Mouse (Mus musculus) hindbrain, embryonic 12.5 days (tissue): Measurements from ENCODE around the gene Lsg1. TPM values are rescaled to one million over a fixed set of nuclear protein-coding genes. Genes with fewer than 3 reads are reported as not detected.

Source experiments
- ATAC-seq: fragments of 200-750 bp; cut with Nextera tagmentation; 2 replicates; pipeline ENCODE4 v1.8.0; 2017; ENCODE audit warnings: moderate TSS enrichment; ENCODE audit not compliant: low FRiP score
- H3K27ac ChIP-seq: fragments of 300-500 bp; sonication (generic); 2 replicates; pipeline ENCODE4 v1.5.1; 2016; ENCODE audit warnings: mild to moderate bottlenecking
- H3K27me3 ChIP-seq: fragments of 300-500 bp; sonication (generic); 2 replicates; pipeline ENCODE4 v1.6.1; 2016; ENCODE audit warnings: mild to moderate bottlenecking
- H3K36me3 ChIP-seq: fragments of 300-500 bp; sonication (generic); 2 replicates; pipeline ENCODE4 v1.6.1; 2016; ENCODE audit warnings: mild to moderate bottlenecking
- H3K4me1 ChIP-seq: fragments of 300-500 bp; sonication (generic); 2 replicates; pipeline ENCODE4 v1.6.1; 2016
- H3K4me2 ChIP-seq: fragments of 300-500 bp; sonication (generic); replicated peaks from 2 replicates; pipeline ENCODE4 v1.6.1; 2016; ENCODE audit warnings: mild to moderate bottlenecking
- H3K4me3 ChIP-seq: fragments of 300-500 bp; sonication (generic); 2 replicates; pipeline ENCODE4 v1.5.1; 2016; ENCODE audit warnings: mild to moderate bottlenecking
- H3K9ac ChIP-seq: fragments of 300-500 bp; sonication (generic); 2 replicates; pipeline ENCODE4 v1.6.1; 2016; ENCODE audit warnings: mild to moderate bottlenecking, moderate library complexity
- H3K9me3 ChIP-seq: fragments of 300-500 bp; sonication (generic); replicated peaks from 2 replicates; pipeline ENCODE4 v1.6.1; 2016; ENCODE audit warnings: mild to moderate bottlenecking
- WGBS: fragments of 180-500 bp; shearing (Covaris S2); methylation state at CpG from one replicate; pipeline ENCODE4 v1.1.7; 2016; 5-methylcytosine and 5-hydroxymethylcytosine counted together
- polyA plus RNA-seq: library from polyadenylated mRNA; unstranded; fragments of >200 nt; fragmentation: Nextera tagmentation; extraction: Ambion mirVana; gene quantifications from 2 replicates; pipeline ENCODE4 v1.2.1, GENCODE M21; 2016

Lsg1 gene
- polyA plus RNA-seq, 1 experiment from 2014 or later: 69.4 TPM

DNA sequence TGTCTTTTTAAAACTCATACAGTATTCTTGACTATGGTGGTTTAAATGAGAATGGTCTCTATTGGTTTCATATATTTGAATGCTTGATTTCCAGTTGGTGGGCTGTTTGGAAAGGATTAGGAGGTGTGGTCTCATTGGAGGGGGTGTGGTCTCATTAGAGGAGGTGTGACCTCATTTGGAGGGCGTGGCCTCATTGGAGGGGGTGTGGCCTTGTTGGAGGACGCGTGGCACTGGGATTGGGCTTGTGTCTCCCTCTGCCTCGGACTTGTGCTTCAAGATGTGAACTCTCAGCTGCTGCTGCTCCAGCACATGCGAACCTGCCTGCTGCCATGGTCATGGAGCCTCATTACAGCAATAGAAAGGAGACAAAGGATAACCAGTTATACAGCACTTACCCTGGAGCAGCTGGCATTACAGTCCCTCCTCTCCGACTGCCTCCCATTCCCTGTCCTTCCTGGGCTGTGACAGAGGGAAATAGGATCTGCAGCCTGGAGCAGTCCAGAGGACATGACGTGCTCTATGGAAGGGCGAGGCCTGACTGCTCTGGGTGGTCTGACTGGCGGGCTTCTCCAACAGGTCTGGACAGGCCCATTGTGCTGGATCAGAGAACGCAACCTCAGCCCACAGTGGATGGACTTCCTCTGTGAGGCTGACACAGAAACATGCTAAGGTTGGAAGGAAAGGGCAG, 65.0 kb downstream of the Lsg1 start:
- no peak overlapping the region for H3K9ac ChIP-seq
- no peak overlapping the region for H3K4me2 ChIP-seq
- WGBS: 71% methylated on average over 10 of the region's 10 CpGs
- no peak overlapping the region for H3K27ac ChIP-seq
- H3K4me1 ChIP-seq: no peaks in the 10 kb centered on the region
- no peak for ATAC-seq
- H3K9me3 ChIP-seq: no peaks in the 10 kb centered on the region
- peaks cover 47% of the 10 kb centered on the region for H3K36me3 ChIP-seq
- H3K4me3 ChIP-seq: no peak overlapping the region
- no peaks in the 10 kb centered on the region for H3K27me3 ChIP-seq

GRCm38 (mm10) chr16:30521147-30521546, 66.2 kb downstream of the Lsg1 start:
- WGBS: 53% methylated on average over 3 of the region's 3 CpGs
- Histone ChIP-seq H3K27me3 (no peaks in the 10 kb centered on the region), H3K36me3 (peaks cover 45% of the 10 kb centered on the region), H3K4me1 (no peaks in the 10 kb centered on the region), H3K27ac (no peak overlapping the region), H3K4me2 (no peak overlapping the region), H3K4me3 (no peak overlapping the region), H3K9ac (no peak overlapping the region), H3K9me3 (no peaks in the 10 kb centered on the region)
- no peak for ATAC-seq

- H3K4me2 ChIP-seq: no peak overlapping the region
- 30% methylated on average over 9 of the region's 9 CpGs for WGBS
- H3K27ac ChIP-seq: no peak overlapping the region
- H3K36me3 ChIP-seq: peaks cover 43% of the 10 kb centered on the region
- no peak overlapping the region for H3K4me3 ChIP-seq
- no peaks in the 10 kb centered on the region for H3K4me1 ChIP-seq
- H3K9me3 ChIP-seq: no peaks in the 10 kb centered on the region
- no peak for ATAC-seq
- no peaks in the 10 kb centered on the region for H3K27me3 ChIP-seq
- H3K9ac ChIP-seq: no peak overlapping the region
Measured at GRCm38 (mm10) chr16:30520361-30520823, 67.0 kb downstream of the Lsg1 start.

DNA sequence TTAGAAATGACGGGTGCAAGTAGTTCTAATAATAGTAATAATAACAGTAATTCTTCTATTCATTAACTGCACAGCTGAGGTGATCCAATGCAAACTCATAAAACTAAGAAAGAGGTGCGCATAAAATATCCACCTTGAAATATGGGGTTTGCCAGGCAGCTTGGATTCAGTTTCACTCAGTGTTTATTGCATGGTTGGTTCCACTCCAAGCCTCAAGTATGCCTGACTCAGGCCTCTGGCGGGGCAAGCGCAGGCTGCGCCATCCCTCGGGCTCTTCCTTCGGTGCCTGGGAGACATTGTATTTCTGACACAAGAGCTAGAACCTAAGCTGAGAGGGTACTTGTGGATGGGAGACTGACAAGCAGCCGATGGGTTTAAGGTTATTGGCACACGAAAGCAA, 68.8 kb downstream of the Lsg1 start:
- Histone ChIP-seq H3K9me3 (no peaks in the 10 kb centered on the region), H3K4me2 (no peak overlapping the region), H3K4me3 (no peak overlapping the region), H3K9ac (no peak overlapping the region), H3K36me3 (peaks cover 41% of the 10 kb centered on the region), H3K4me1 (peaks cover 2% of the 10 kb centered on the region; the same call in 1 of the 2 replicates), H3K27me3 (no peaks in the 10 kb centered on the region), H3K27ac (no peak overlapping the region)
- 80% methylated on average over 9 of the region's 9 CpGs for WGBS
- no peak for ATAC-seq

DNA sequence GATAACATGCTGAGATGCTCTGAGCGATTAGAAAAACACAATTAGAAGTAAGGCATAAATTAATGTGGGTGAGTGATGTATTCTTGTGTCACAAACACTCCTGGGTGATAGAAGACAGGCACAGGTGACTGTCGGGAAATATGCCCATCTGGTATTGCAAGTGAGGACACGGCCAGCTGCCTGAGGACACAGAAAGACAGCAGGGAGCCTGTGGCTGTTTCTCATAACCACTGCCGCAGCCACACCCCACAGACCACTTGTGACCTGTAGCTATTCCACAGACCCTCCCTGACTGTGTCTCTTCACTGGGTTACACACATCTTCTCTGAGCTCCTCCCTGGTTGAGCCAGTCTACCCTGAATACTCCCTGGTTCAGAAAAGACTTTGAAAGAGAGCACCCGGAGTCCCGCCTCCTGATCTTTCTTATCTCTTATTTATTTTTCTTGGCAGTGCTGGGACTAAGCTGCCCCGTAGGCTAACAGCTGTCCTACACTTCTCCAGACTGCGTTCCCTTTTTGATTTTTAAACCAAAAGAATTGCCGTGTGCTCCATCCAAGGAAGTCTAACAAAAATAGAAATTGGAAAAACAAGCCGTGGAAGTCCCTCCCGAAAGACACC, 69.6 kb downstream of the Lsg1 start:
- Histone ChIP-seq H3K27me3 (no peaks in the 10 kb centered on the region), H3K27ac (no peak overlapping the region), H3K9ac (no peak overlapping the region), H3K36me3 (peaks cover 33% of the 10 kb centered on the region), H3K4me1 (peaks cover 6% of the 10 kb centered on the region; the same call in 1 of the 2 replicates), H3K9me3 (no peaks in the 10 kb centered on the region), H3K4me2 (no peak overlapping the region), H3K4me3 (no peak overlapping the region)
- no peak for ATAC-seq
- 68% methylated on average over 11 of the region's 11 CpGs for WGBS

- Histone ChIP-seq H3K4me2 (no peak overlapping the region), H3K9me3 (no peaks in the 10 kb centered on the region), H3K27ac (no peak overlapping the region), H3K36me3 (peaks cover 25% of the 10 kb centered on the region), H3K4me1 (peaks cover 13% of the 10 kb centered on the region), H3K9ac (no peak overlapping the region), H3K27me3 (no peaks in the 10 kb centered on the region), H3K4me3 (no peak overlapping the region)
- 95% methylated on average over 9 of the region's 9 CpGs for whole genome bisulfite sequencing
- no peak for ATAC-seq
Measured at GRCm38 (mm10) chr16:30516993-30517392, 70.4 kb downstream of the Lsg1 start.

GRCm38 (mm10) chr16:30515418-30515817, 72.0 kb downstream of the Lsg1 start:
- no peak overlapping the region for H3K4me3 ChIP-seq
- no peaks in the 10 kb centered on the region for H3K9me3 ChIP-seq
- H3K27ac ChIP-seq: no peak overlapping the region
- ATAC-seq: no peak
- peaks cover 21% of the 10 kb centered on the region for H3K4me1 ChIP-seq
- no peak overlapping the region for H3K4me2 ChIP-seq
- WGBS: 67% methylated on average over 12 of the region's 12 CpGs
- no peaks in the 10 kb centered on the region for H3K27me3 ChIP-seq
- H3K9ac ChIP-seq: no peak overlapping the region
- H3K36me3 ChIP-seq: peaks cover 25% of the 10 kb centered on the region

- Histone ChIP-seq H3K9ac (no peak overlapping the region; the same call in 1 of the 2 replicates), H3K27ac (peak overlapping the region; percentile 18; the same call in 1 of the 2 replicates), H3K4me1 (peaks cover 26% of the 10 kb centered on the region), H3K9me3 (no peaks in the 10 kb centered on the region), H3K4me2 (no peak overlapping the region), H3K4me3 (no peak overlapping the region), H3K27me3 (no peaks in the 10 kb centered on the region), H3K36me3 (peaks cover 25% of the 10 kb centered on the region)
- 75% methylated on average over 20 of the region's 20 CpGs for WGBS
- ATAC-seq: no peak; the same call in 1 of the 2 replicates
Measured at GRCm38 (mm10) chr16:30513050-30514024, 74.1 kb downstream of the Lsg1 start.

DNA sequence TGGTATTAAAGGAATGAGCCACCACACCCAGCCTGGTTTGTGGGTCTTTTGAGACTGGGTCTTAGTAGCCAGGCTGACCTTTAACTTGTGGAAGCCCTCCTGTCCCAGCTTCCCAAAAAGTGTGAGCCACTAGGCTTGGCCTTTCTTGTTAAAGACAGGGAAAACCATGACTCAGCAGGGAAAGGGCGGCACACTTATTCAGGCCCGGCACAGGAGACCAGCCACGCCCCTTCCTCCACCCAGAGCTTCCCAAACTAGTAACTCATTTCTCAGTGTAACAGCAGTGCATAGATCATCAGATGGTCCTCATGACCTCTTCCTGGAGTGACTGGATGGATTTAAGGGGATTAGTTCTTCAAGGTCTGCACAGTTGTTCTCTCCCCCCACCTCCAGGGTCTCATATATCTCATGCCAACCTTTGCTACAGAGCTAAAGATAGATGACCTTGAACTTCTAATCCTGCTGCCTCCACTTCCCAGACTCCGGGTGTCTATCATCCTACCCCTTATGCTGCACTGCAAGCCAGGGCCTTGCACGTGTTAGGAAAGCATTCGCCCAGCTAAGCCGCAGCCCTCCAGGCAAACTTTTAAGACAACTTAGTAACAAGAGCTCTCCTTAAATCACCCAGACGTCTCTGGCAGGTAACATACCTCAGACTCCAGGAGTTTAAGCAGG, 74.9 kb downstream of the Lsg1 start:
- Histone ChIP-seq H3K27ac (no peak overlapping the region), H3K36me3 (peaks cover 22% of the 10 kb centered on the region), H3K4me3 (no peak overlapping the region), H3K4me1 (peaks cover 26% of the 10 kb centered on the region), H3K9me3 (no peaks in the 10 kb centered on the region), H3K27me3 (no peaks in the 10 kb centered on the region), H3K4me2 (no peak overlapping the region), H3K9ac (no peak overlapping the region)
- 57% methylated on average over 8 of the region's 8 CpGs for WGBS
- ATAC-seq: no peak

DNA sequence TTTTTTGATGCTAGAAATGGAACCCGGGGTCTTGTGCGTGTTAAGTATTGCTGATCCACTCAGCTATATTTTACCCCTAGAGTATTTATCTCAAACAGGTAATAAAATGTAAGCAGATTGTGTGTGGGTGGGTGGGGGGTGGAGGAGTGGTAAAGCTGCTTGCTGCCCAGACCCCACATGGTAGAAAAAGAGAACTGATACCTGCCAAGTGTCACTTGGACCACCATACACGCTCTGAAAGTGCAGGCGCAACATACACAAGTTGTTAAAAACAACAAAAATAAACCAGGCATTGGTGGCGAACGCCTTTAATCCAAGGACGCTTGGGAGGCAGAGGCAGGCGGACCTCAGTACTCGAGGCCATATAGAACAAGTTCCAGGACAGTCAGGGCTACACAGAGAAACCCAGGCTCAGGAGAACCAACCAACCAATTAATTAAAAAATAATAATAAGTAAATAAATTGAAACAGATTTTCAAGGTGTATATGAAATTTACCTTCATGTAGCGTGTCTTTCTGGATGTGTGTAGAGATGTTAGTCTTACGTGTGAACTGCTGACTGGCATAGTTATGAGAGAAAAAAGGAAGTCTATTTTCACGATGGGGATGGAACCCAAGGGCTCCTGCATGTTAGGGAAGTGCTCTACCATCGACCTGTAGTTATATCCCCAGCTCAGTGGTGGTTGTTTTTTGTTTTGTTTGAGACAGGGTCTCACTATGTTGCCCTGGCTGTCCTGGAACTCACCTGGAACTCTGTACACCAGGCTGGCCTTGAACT, 75.6 kb downstream of the Lsg1 start:
- H3K9ac ChIP-seq: peak overlapping the region; percentile 78; the same call in 1 of the 2 replicates

More for the DNA sequence above, 75.6 kb downstream of the Lsg1 start:
- H3K27ac ChIP-seq: peak overlapping the region; percentile 90; the same call in 1 of the 2 replicates
- no peak for ATAC-seq
- no peaks in the 10 kb centered on the region for H3K9me3 ChIP-seq
- peak overlapping the region; percentile 60 for H3K4me3 ChIP-seq
- WGBS: 84% methylated on average over 13 of the region's 13 CpGs
- peaks cover 26% of the 10 kb centered on the region for H3K4me1 ChIP-seq
- peaks cover 18% of the 10 kb centered on the region for H3K36me3 ChIP-seq
- H3K27me3 ChIP-seq: no peaks in the 10 kb centered on the region
- peak overlapping the region; percentile 57 for H3K4me2 ChIP-seq
